Mouse (Mus musculus): ENCODE measurements around the gene Hmga1b. TPM values are rescaled to one million over a fixed set of nuclear protein-coding genes. Genes with fewer than 3 reads are reported as not detected.
A peak's percentile ranks its signal among the peaks of the same experiment; 100 is the strongest.

The Hmga1b gene
- polyA plus RNA-seq, 1 experiment from 2014 or later: 11.2 TPM

DNA sequence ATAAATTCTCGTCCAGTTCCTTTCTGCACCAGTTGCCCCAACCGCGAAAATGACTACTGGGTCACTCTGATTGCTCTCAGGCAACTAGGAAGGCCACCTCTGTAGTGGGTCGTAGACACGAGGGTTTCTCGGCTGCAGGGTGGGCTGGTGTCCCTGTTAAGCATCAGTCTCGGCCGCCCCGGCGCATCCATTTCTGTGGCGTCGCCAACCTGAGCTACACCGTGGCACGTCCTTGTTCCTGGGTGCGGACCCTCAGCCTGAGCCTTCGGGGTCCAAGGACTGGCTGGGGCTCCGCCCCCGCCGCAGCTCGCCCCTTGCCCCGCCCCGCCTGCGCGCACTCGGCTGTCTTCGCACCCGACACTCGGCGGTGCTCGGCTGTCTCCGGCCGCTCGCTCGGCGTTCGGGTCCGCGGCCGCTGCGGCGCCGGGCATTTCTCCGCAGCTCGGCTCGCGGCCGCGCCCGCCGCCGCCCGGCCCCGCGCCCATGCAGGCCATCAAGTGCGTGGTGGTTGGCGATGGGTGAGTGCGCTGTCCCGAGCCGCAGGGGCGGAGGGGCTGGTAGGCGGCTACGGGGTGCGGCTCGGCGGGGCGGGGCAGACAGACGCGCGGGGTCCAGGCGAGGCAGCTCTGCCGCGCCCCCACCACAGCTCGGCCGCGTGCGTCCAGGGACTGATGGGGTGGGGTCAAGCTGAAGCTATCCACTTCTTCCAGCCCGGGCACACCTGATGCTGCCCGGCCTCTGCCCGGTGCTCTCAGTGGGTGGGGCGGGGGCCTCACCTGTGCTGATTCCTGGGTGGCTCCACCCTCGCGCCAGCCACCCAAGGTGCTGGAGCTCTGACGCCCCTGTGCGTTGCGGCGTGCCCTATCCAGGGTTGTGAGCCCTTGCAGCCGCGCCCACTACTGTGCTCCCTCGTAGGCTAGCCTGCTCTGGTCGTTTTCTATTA is 41.2 kb upstream of the Hmga1b start, which contains the start of gene Rac3:
TSS of gene Rac3 (plus strand) at position 347 of the 943 bp plus-strand sequence.
- H3K27ac ChIP-seq (replicated peaks; ENCODE audit: low read depth, low read length): no peak within 1 kb of the TSS
- H3K4me2 ChIP-seq (ENCODE audit: low read depth, severe bottlenecking): peak within 1 kb of the TSS; percentile 97
- ATAC-seq (ENCODE audit: insufficient number of reproducible peaks, low FRiP score, low TSS enrichment, low read depth) (peak; percentile 72), DNase-seq (ENCODE audit: low spot score) (peak; percentile 84)
- peak within 1 kb of the TSS; percentile 76 for H3K9ac ChIP-seq (ENCODE audit: low read length)
- WGBS: under 1% methylated on average over 84 of the region's 90 CpGs
- no peaks in the 10 kb centered on the region for H3K9me3 ChIP-seq (ENCODE audit: control insufficient read depth, low read length)
- peaks cover 16% of the 10 kb centered on the region; the same call in 1 of the 2 replicates for H3K4me1 ChIP-seq (ENCODE audit: control insufficient read depth, insufficient read depth, low read length)
- no peaks in the 10 kb centered on the region for H3K27me3 ChIP-seq (ENCODE audit: control insufficient read depth, insufficient read depth, low read length)
- H3K36me3 ChIP-seq (ENCODE audit: control insufficient read depth, insufficient read depth, low read length): peaks cover 13% of the 10 kb centered on the region; the same call in 1 of the 2 replicates
- peak within 1 kb of the TSS; percentile 58 for H3K4me3 ChIP-seq (ENCODE audit: low read depth, low read length)

DNA sequence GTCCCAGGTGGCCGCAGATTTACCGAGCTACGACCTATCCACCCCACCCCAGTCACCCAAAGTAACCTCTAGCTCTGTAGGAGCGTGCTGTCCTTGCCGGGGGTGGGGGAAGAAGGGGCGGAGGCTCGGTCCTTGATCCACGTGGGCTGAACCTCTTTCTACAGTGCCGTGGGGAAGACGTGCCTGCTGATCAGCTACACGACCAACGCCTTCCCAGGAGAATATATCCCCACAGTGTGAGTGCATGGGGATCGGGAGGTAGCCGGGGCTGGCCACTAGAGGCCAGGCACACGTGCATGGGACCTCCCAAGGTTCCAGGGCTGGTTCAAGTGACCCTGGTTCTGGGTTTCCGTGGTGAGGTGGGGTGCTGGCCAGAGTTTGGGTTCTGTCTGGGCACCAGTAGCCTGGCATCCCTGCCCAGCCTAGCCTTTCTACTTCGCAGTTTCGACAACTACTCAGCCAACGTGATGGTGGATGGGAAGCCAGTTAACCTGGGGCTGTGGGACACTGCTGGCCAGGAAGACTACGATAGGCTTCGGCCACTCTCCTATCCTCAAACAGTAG is 40.4 kb upstream of the Hmga1b start:
- DNase-seq (ENCODE audit: low spot score) (no peak), ATAC-seq (ENCODE audit: insufficient number of reproducible peaks, low FRiP score, low TSS enrichment, low read depth) (no peak; the same call in 1 of the 2 replicates)
- H3K36me3 ChIP-seq (ENCODE audit: control insufficient read depth, insufficient read depth, low read length): peaks cover 10% of the 10 kb centered on the region; the same call in 1 of the 2 replicates
- H3K4me1 ChIP-seq (ENCODE audit: control insufficient read depth, insufficient read depth, low read length): peaks cover 16% of the 10 kb centered on the region; the same call in 1 of the 2 replicates
- peak overlapping the region; percentile 58 for H3K4me3 ChIP-seq (ENCODE audit: low read depth, low read length)
- no peaks in the 10 kb centered on the region for H3K9me3 ChIP-seq (ENCODE audit: control insufficient read depth, low read length)
- H3K9ac ChIP-seq (ENCODE audit: low read length): peak overlapping the region; percentile 76
- no peaks in the 10 kb centered on the region for H3K27me3 ChIP-seq (ENCODE audit: control insufficient read depth, insufficient read depth, low read length)
- WGBS: 21% methylated on average over 21 of the region's 21 CpGs
- H3K27ac ChIP-seq (replicated peaks; ENCODE audit: low read depth, low read length): no peak overlapping the region
- peak overlapping the region; percentile 97 for H3K4me2 ChIP-seq (ENCODE audit: low read depth, severe bottlenecking)

DNA sequence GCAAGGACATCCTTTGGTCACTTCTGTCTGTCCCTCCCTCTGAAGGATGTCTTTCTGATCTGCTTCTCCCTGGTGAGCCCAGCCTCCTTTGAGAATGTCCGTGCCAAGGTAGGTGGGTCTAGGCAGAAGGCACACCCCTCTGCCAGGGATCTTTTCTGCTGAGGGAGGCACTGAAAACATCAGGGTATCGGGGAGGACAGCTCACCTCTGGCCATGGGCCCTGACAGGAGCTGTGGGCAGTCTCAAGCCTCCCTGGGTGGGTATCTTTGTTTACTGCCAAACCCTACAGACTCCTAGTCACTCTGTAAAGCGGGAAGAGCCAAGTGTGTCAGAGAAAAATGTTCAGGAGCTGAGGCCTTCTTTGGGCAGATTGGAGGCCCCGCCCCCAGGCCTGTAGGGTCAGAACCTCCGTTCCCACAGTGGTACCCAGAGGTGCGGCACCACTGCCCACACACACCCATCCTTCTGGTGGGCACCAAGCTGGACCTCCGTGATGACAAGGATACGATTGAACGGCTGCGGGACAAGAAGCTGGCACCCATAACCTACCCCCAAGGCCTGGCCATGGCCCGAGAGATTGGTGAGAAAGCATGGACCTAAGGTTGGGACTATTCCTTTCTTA is 39.7 kb upstream of the Hmga1b start:
- peaks cover 16% of the 10 kb centered on the region; the same call in 1 of the 2 replicates for H3K4me1 ChIP-seq (ENCODE audit: control insufficient read depth, insufficient read depth, low read length)
- no peak overlapping the region for H3K9ac ChIP-seq (ENCODE audit: low read length)
- H3K9me3 ChIP-seq (ENCODE audit: control insufficient read depth, low read length): no peaks in the 10 kb centered on the region
- no peaks in the 10 kb centered on the region for H3K27me3 ChIP-seq (ENCODE audit: control insufficient read depth, insufficient read depth, low read length)
- peaks cover 7% of the 10 kb centered on the region; the same call in 1 of the 2 replicates for H3K36me3 ChIP-seq (ENCODE audit: control insufficient read depth, insufficient read depth, low read length)
- 91% methylated on average over 11 of the region's 11 CpGs for WGBS
- DNase-seq (ENCODE audit: low spot score) (no peak), ATAC-seq (ENCODE audit: insufficient number of reproducible peaks, low FRiP score, low TSS enrichment, low read depth) (no peak)
- H3K27ac ChIP-seq (replicated peaks; ENCODE audit: low read depth, low read length): no peak overlapping the region
- 0 out of 2 replicates have a peak overlapping the region, but pooled peaks have one; percentile 12 for H3K4me2 ChIP-seq (ENCODE audit: low read depth, severe bottlenecking)
- H3K4me3 ChIP-seq (ENCODE audit: low read depth, low read length): no peak overlapping the region

DNA sequence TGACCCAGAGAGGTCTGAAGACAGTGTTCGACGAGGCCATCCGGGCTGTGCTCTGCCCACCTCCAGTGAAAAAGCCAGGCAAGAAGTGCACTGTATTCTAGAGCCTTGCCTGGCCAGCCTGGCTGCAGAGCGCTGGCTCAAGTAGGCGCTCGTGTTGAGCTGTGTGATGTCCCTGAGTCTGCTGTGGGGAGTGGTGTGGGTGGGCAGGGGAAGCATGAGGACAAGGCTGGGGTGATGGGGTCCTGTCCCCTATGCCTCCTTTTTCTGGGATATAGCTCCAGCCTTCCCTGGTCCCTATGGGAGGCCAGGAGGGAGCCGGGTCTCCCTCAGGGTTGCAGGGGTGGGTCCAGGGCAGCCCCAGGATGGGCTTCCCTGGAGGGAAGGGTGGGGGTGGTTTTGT is 39.1 kb upstream of the Hmga1b start:
- peaks cover 16% of the 10 kb centered on the region; the same call in 1 of the 2 replicates for H3K4me1 ChIP-seq (ENCODE audit: control insufficient read depth, insufficient read depth, low read length)
- no peak for ATAC-seq (ENCODE audit: insufficient number of reproducible peaks, low FRiP score, low TSS enrichment, low read depth)
- H3K27me3 ChIP-seq (ENCODE audit: control insufficient read depth, insufficient read depth, low read length): no peaks in the 10 kb centered on the region
- 87% methylated on average over 7 of the region's 7 CpGs for WGBS
- DNase-seq (ENCODE audit: low spot score): no peak
- H3K9me3 ChIP-seq (ENCODE audit: control insufficient read depth, low read length): no peaks in the 10 kb centered on the region
- no peak overlapping the region for H3K4me2 ChIP-seq (ENCODE audit: low read depth, severe bottlenecking)
- no peak overlapping the region for H3K9ac ChIP-seq (ENCODE audit: low read length)
- H3K4me3 ChIP-seq (ENCODE audit: low read depth, low read length): no peak overlapping the region
- H3K27ac ChIP-seq (replicated peaks; ENCODE audit: low read depth, low read length): no peak overlapping the region
- peaks cover 1% of the 10 kb centered on the region; the same call in 1 of the 2 replicates for H3K36me3 ChIP-seq (ENCODE audit: control insufficient read depth, insufficient read depth, low read length)

DNA sequence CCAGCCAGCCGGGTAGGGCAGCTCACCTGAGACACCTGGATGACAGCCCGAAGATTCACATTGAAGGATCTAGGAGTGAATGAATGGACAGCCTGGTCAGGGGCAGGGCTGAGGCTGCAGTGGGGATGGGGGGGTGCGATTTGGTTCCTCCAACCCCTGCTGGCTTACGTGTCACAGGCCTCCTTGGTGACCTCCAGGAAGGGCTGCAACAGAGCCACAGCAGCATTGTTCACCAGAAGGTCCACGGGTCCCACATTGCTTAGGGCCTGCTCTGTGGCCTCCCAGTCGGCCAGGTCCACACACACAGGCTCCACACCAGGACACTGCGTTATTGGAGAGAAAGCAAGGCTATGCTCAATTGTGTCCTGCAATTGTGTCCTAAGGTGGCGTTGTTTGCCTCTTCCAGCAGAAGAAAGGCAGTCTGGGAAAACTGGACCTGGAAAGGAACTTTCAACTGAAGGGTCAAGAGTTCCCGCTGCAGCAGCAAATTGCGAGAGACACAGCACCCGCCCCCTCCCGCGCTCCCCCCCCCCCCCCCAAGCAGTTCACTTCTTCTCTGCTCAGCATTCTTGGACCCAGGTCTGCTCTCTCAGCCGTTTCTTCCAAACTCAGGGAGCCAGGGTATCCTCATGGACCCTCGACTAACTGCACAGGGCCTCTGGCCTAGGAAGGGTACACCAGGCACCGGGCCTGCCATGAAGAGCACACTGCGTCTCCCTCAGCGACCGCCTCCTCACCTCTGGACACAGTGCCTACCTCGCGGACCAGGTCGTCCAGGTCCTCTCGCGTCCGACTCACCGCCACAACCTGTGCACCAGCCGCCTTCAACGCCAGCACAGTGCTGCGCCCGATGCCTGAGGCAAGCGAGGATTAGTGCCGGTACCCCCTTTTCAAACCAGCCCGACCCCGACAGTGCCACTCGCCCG is 36.1 kb upstream of the Hmga1b start:
- Histone ChIP-seq H3K27me3 (ENCODE audit: control insufficient read depth, insufficient read depth, low read length) (no peaks in the 10 kb centered on the region), H3K9ac (ENCODE audit: low read length) (0 out of 2 replicates have a peak overlapping the region, but pooled peaks have one; percentile 48), H3K4me2 (ENCODE audit: low read depth, severe bottlenecking) (peak overlapping the region; percentile 77), H3K9me3 (ENCODE audit: control insufficient read depth, low read length) (no peaks in the 10 kb centered on the region), H3K36me3 (ENCODE audit: control insufficient read depth, insufficient read depth, low read length) (no peaks in the 10 kb centered on the region), H3K4me3 (ENCODE audit: low read depth, low read length) (peak overlapping the region; percentile 50), H3K4me1 (ENCODE audit: control insufficient read depth, insufficient read depth, low read length) (peaks cover 12% of the 10 kb centered on the region; the same call in 1 of the 2 replicates), H3K27ac (replicated peaks; ENCODE audit: low read depth, low read length) (no peak overlapping the region)
- DNase-seq (ENCODE audit: low spot score): no peak
- WGBS: 18% methylated on average over 36 of the region's 36 CpGs
- peak; percentile 23 for ATAC-seq (ENCODE audit: insufficient number of reproducible peaks, low FRiP score, low TSS enrichment, low read depth)

DNA sequence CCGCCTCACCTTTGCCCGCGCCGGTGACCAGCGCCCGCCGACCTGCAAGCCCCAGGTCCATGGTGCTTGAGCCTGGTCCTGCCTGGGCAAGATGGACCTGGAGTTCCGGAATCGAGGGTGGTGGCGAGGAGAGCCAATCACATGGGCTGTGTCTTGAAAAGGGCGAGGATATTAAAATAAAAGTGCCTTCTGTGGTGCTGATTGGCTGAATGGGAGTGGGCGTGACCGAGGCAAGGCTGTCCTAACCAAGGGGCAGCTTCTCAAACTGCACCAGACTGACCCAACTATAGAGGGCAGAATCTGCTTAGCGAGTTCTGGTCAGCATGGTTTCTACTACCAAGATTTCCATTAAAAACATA is 35.4 kb upstream of the Hmga1b start, which contains the start of gene Dcxr:
TSS of gene Dcxr (minus strand) at position 113 of the 359 bp plus-strand sequence.
- Histone ChIP-seq H3K27me3 (ENCODE audit: control insufficient read depth, insufficient read depth, low read length) (no peaks in the 10 kb centered on the region), H3K4me3 (ENCODE audit: low read depth, low read length) (peak within 1 kb of the TSS; percentile 50), H3K4me2 (ENCODE audit: low read depth, severe bottlenecking) (peak within 1 kb of the TSS; percentile 77), H3K36me3 (ENCODE audit: control insufficient read depth, insufficient read depth, low read length) (no peaks in the 10 kb centered on the region), H3K9ac (ENCODE audit: low read length) (0 out of 2 replicates have a peak within 1 kb of the TSS, but pooled peaks have one; percentile 48), H3K9me3 (ENCODE audit: control insufficient read depth, low read length) (no peaks in the 10 kb centered on the region), H3K4me1 (ENCODE audit: control insufficient read depth, insufficient read depth, low read length) (peaks cover 7% of the 10 kb centered on the region; the same call in 1 of the 2 replicates), H3K27ac (replicated peaks; ENCODE audit: low read depth, low read length) (no peak within 1 kb of the TSS)
- peak; percentile 85 for ATAC-seq (ENCODE audit: insufficient number of reproducible peaks, low FRiP score, low TSS enrichment, low read depth)
- under 1% methylated on average over 14 of the region's 14 CpGs for WGBS
- DNase-seq (ENCODE audit: low spot score): peak; percentile 87

DNA sequence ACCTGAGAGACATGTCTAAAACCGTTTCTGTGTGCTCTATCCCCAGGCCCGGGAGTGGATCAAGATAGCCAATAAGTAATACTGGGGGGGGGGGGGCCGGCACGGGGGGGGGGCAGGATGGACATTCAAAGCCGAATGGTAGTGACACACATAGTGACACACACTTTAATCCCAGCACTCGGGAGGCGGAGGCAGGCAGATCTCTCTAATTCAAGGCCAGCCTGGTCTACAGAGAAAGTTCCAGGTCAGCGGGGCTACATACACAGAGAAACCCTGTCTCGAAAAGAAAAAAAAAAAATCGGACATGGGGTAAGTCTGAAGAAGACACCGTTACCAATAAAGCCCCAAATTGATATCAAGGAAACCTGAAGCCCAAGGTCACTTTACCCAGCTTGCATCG is 35.0 kb upstream of the Hmga1b start:
- ATAC-seq (ENCODE audit: insufficient number of reproducible peaks, low FRiP score, low TSS enrichment, low read depth): no peak
- H3K4me3 ChIP-seq (ENCODE audit: low read depth, low read length): no peak overlapping the region; the same call in 1 of the 2 replicates
- 60% methylated on average over 12 of the region's 12 CpGs for WGBS

More for the DNA sequence above, 35.0 kb upstream of the Hmga1b start:
- H3K4me1 ChIP-seq (ENCODE audit: control insufficient read depth, insufficient read depth, low read length): 0 out of 2 replicates have a peak, but pooled peaks cover 3% of the 10 kb centered on the region
- no peaks in the 10 kb centered on the region for H3K36me3 ChIP-seq (ENCODE audit: control insufficient read depth, insufficient read depth, low read length)
- DNase-seq (ENCODE audit: low spot score): no peak
- H3K27ac ChIP-seq (replicated peaks; ENCODE audit: low read depth, low read length): no peak overlapping the region
- H3K9ac ChIP-seq (ENCODE audit: low read length): no peak overlapping the region
- no peaks in the 10 kb centered on the region for H3K27me3 ChIP-seq (ENCODE audit: control insufficient read depth, insufficient read depth, low read length)
- no peaks in the 10 kb centered on the region for H3K9me3 ChIP-seq (ENCODE audit: control insufficient read depth, low read length)
- peak overlapping the region; percentile 77; the same call in 1 of the 2 replicates for H3K4me2 ChIP-seq (ENCODE audit: low read depth, severe bottlenecking)

Measured in limb, embryonic 11.5 days (tissue).